Mouse (Mus musculus) cerebellum, adult 2 months (tissue): ENCODE results near the gene Slc26a8.

Source experiments
- CTCF ChIP-seq: fragments of 200-500 bp; IDR thresholded peaks from 2 replicates; pipeline ENCODE4 v1.5.1; 2011; ENCODE audit warnings: low read depth, mild to moderate bottlenecking, control low read depth, low read length, moderate library complexity, borderline replicate concordance; ENCODE audit not compliant: insufficient read depth
- POLR2A ChIP-seq: fragments of 200-500 bp; IDR thresholded peaks from 2 replicates; pipeline ENCODE4 v1.6.1; 2011; ENCODE audit warnings: low read length, control low read depth, borderline replicate concordance; ENCODE audit not compliant: insufficient read depth

DNA sequence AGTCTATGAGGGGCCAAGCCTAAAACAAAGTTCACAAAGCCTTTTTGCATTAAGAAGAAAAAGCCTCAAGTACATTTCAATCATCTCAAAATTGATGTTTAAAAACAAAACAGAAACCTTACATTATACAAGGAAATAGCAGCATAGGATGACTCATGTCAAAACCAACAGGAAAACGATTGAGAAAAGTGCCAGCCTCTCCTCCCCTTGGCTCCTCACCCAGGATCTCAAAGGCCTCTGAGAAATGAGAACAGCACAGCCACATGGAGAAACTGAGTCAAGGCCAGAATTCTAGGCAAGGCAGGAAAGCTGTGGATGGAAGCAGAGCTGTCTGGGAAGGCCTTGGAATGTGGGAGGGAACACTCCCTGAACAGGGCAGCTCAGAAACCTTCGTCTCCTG lies 101.4 kb downstream of the Slc26a8 start:
- TF ChIP-seq CTCF: no peak
- no peak for TF ChIP-seq POLR2A
